Mouse (Mus musculus) cerebellum, adult 18-20 months (tissue): ENCODE measurements around the gene Smtnl1.

Experiments
- DNase-seq, 2 experiments: peaks; one replicate each; pipeline ENCODE4 v3.0.0; 2021

The Smtnl1 gene

GRCm38 (mm10) chr2:84792516-84792915, 29.9 kb downstream of the Smtnl1 start:
- no peak for DNase-seq

GRCm38 (mm10) chr2:84790418-84790817, 32.0 kb downstream of the Smtnl1 start:
- no peak for DNase-seq

- no peak for DNase-seq
Observed at GRCm38 (mm10) chr2:84788316-84788715, 34.1 kb downstream of the Smtnl1 start.

- no peak for DNase-seq
Observed at GRCm38 (mm10) chr2:84783840-84784566, 38.4 kb downstream of the Smtnl1 start.

- DNase-seq = no peak
Observed at GRCm38 (mm10) chr2:84783315-84783714, 39.1 kb downstream of the Smtnl1 start.

- no peak for DNase-seq
Observed at GRCm38 (mm10) chr2:84779210-84779609, 43.2 kb downstream of the Smtnl1 start.

GRCm38 (mm10) chr2:84777706-84778105, 44.7 kb downstream of the Smtnl1 start:
- no peak for DNase-seq

GRCm38 (mm10) chr2:84775665-84776064, 46.8 kb downstream of the Smtnl1 start:
- peak in 1 of 2 experiments; percentile 16 for DNase-seq

- DNase-seq = peak in 1 of 2 experiments; percentile 19
Observed at GRCm38 (mm10) chr2:84775241-84775640, 47.2 kb downstream of the Smtnl1 start, which contains the start of gene Serping1. Serping1 (minus strand) TSS chr2:84775444.

GRCm38 (mm10) chr2:84774751-84775150, 47.7 kb downstream of the Smtnl1 start:
- DNase-seq = peak; percentile 76 to 87

GRCm38 (mm10) chr2:84773195-84773594, 49.3 kb downstream of the Smtnl1 start:
- no peak for DNase-seq

- DNase-seq = no peak
Observed at GRCm38 (mm10) chr2:84772454-84772853, 50.0 kb downstream of the Smtnl1 start.

GRCm38 (mm10) chr2:84770501-84770900, 52.0 kb downstream of the Smtnl1 start:
- no peak for DNase-seq

GRCm38 (mm10) chr2:84762818-84763217, 59.6 kb downstream of the Smtnl1 start:
- DNase-seq = no peak

GRCm38 (mm10) chr2:84762295-84762694, 60.2 kb downstream of the Smtnl1 start:
- no peak for DNase-seq

GRCm38 (mm10) chr2:84761840-84762239, 60.6 kb downstream of the Smtnl1 start:
- DNase-seq = no peak

- no peak for DNase-seq
Observed at GRCm38 (mm10) chr2:84761309-84761708, 61.1 kb downstream of the Smtnl1 start.
